Mouse (Mus musculus) cerebellum, adult 2 months (tissue): ENCODE results near the gene Atf5.

Experiments
- CTCF ChIP-seq: fragments of 200-500 bp; IDR thresholded peaks from 2 replicates; pipeline ENCODE4 v1.5.1; 2011; ENCODE audit warnings: low read depth, mild to moderate bottlenecking, control low read depth, low read length, moderate library complexity, borderline replicate concordance; ENCODE audit not compliant: insufficient read depth
- POLR2A ChIP-seq: fragments of 200-500 bp; IDR thresholded peaks from 2 replicates; pipeline ENCODE4 v1.6.1; 2011; ENCODE audit warnings: low read length, control low read depth, borderline replicate concordance; ENCODE audit not compliant: insufficient read depth

GRCm38 (mm10) chr7:44839171-44839490, 22.7 kb upstream of the Atf5 start:
- TF ChIP-seq POLR2A: no peak
- no peak for TF ChIP-seq CTCF
